Mouse (Mus musculus) activated CD4-positive, CD25-positive, alpha-beta regulatory T cell (primary cell): ENCODE measurements around the gene Adgrl2. TPM values are rescaled to one million over a fixed set of nuclear protein-coding genes. Genes with fewer than 3 reads are reported as not detected.

Experiments used
- polyA plus RNA-seq, 2 experiments: library from polyadenylated mRNA; unstranded; fragments of 100-300 nt; shearing (Covaris generic); gene quantifications; one replicate each; pipeline ENCODE4 v1.2.1; 2017

Gene Adgrl2
- polyA plus RNA-seq = 1 to 10 TPM in 1 of 2 experiments, not detected in 1; 1.6 TPM

DNA sequence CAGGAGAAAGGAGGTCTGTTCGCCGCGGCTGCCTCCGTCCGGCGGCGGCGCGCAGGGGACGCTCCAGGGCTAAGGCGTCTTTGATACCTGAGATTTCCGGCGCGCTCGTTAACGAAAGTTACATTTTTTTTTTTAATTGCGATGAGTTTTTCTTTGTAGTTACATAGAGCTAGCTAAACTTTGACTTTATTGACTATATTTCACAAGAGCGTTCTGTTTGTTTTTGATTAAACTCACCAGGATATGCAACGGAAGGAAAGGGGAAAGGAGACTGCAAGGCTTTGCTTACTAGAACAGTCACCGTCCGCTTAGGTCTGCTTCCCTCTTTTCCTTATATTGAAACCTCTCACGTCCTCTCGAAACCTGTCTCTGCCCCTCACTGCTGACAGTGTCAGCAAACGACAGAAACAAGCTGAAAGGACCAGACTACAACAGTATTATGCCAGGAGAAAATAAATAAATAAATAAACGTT lies at the start of gene Adgrl2:
Adgrl2 (minus strand) TSS at position 25 of the 473 bp plus-strand sequence.

